Mouse (Mus musculus) liver, embryonic 14.5 days (tissue): Measurements from ENCODE around the gene Gm21974. TPM values are rescaled to one million over a fixed set of nuclear protein-coding genes. Genes with fewer than 3 reads are reported as not detected.

Source experiments
- ATAC-seq: fragments of 200-750 bp; cut with Nextera tagmentation; 2 replicates; pipeline ENCODE4 v1.8.0; 2017; ENCODE audit warnings: moderate number of reproducible peaks, mild to moderate bottlenecking, moderate library complexity; ENCODE audit not compliant: insufficient read depth
- DNase-seq, 3 experiments: peaks; one replicate each; pipeline ENCODE4 v3.0.0-alpha.2; 2012 to 2013; ENCODE audit warnings: low read depth in 3 of 3, low spot score in 3 of 3
- H3K27ac ChIP-seq: fragments of 300-500 bp; sonication (generic); 2 replicates; pipeline ENCODE4 v1.5.1; 2014; ENCODE audit warnings: moderate library complexity, mild to moderate bottlenecking, control low read depth, inconsistent platforms
- H3K27me3 ChIP-seq: fragments of 300-500 bp; sonication (generic); 2 replicates; pipeline ENCODE4 v1.6.1; 2014; ENCODE audit warnings: mild to moderate bottlenecking, low read length, moderate library complexity; ENCODE audit not compliant: control insufficient read depth, insufficient read depth
- H3K36me3 ChIP-seq: fragments of 300-500 bp; sonication (generic); replicated peaks from 2 replicates; pipeline ENCODE4 v1.6.1; 2014; ENCODE audit warnings: low read depth; ENCODE audit not compliant: control insufficient read depth, insufficient read depth
- H3K4me1 ChIP-seq, 2 experiments: fragments of 200-500 bp in 1 of 2; fragments of 300-500 bp in 1 of 2; sonication (generic) in 1 of 2; replicated peaks; 2 replicates each; pipeline ENCODE4 v1.6.1; 2012 to 2014; ENCODE audit warnings: antibody characterized with exemption in 1 of 2, inconsistent platforms in 1 of 2, low read length in 1 of 2; ENCODE audit not compliant: control insufficient read depth in 2 of 2, insufficient read depth in 2 of 2
- H3K4me2 ChIP-seq: fragments of 300-500 bp; sonication (generic); 2 replicates; pipeline ENCODE4 v1.6.1; 2014; ENCODE audit warnings: low read depth, mild to moderate bottlenecking, control low read depth, moderate library complexity
- H3K4me3 ChIP-seq, 2 experiments: fragments of 200-500 bp in 1 of 2; fragments of 300-500 bp in 1 of 2; sonication (generic) in 1 of 2; 2 replicates each; pipeline ENCODE4 v1.5.1; 2012 to 2014; ENCODE audit warnings: low read depth in 2 of 2, low read length in 2 of 2, mild to moderate bottlenecking in 2 of 2, control low read depth in 1 of 2, inconsistent platforms in 1 of 2, moderate library complexity in 1 of 2; ENCODE audit not compliant: insufficient read depth in 1 of 2
- H3K9ac ChIP-seq: fragments of 300-500 bp; sonication (generic); replicated peaks from 2 replicates; pipeline ENCODE4 v1.6.1; 2014; ENCODE audit warnings: mild to moderate bottlenecking, control low read depth, moderate library complexity
- H3K9me3 ChIP-seq: fragments of 300-500 bp; sonication (generic); 2 replicates; pipeline ENCODE4 v1.6.1; 2016; ENCODE audit warnings: low read length, mixed read lengths; ENCODE audit not compliant: control insufficient read depth
- CTCF ChIP-seq: IDR thresholded peaks from 2 replicates; pipeline ENCODE4 v1.5.1; 2016; ENCODE audit warnings: antibody characterized with exemption, low read depth, control low read depth
- EP300 ChIP-seq: IDR thresholded peaks from 2 replicates; pipeline ENCODE4 v1.6.1; 2016; ENCODE audit warnings: antibody characterized with exemption, low read depth
- WGBS: fragments of 180-500 bp; shearing (Covaris S2); extraction: QIAGEN DNeasy Blood & Tissue Kit; methylation state at CpG from one replicate; pipeline ENCODE4 v1.1.7; 2014; ENCODE audit not compliant: insufficient replicate concordance; 5-methylcytosine and 5-hydroxymethylcytosine counted together
- polyA plus RNA-seq, 2 experiments: library from polyadenylated mRNA; depleted of rRNA in 1 of 2; stranded (reverse) in 1 of 2; unstranded in 1 of 2; fragments of >200 nt; fragmentation: Nextera tagmentation in 1 of 2; extraction: Ambion mirVana in 1 of 2; gene quantifications; 2 replicates each; pipeline versions ENCODE4 v1.2.1 to v1.2.3; 2012 to 2014

The Gm21974 gene
- polyA plus RNA-seq, 2 experiments, result not detected

- Histone ChIP-seq H3K9me3 (no peaks in the 10 kb centered on the region), H3K27me3 (no peaks in the 10 kb centered on the region), H3K9ac (no peak overlapping the region), H3K4me3 (no peak overlapping the region), H3K4me1 (peaks cover 0 to 7% of the 10 kb centered on the region in 2 experiments; a peak in 1 of 4 replicates), H3K27ac (no peak overlapping the region), H3K36me3 (no peaks in the 10 kb centered on the region; the same call in 1 of the 2 replicates), H3K4me2 (no peak overlapping the region)
- ATAC-seq (0 out of 2 replicates have a peak, but pooled peaks have one; percentile 14), DNase-seq (no peak)
- TF ChIP-seq EP300 (no peak), CTCF (peak; percentile 47)
- 58% methylated on average over 7 of the region's 7 CpGs for WGBS
These were observed 24.0 kb upstream of the Gm21974 start for GRCm38 (mm10) chr7:127919290-127919689.

GRCm38 (mm10) chr7:127918203-127918602 lies 22.9 kb upstream of the Gm21974 start:
- DNase-seq (no peak), ATAC-seq (no peak)
- H3K9me3 ChIP-seq, result no peaks in the 10 kb centered on the region
- no peak overlapping the region for H3K9ac ChIP-seq
- no peak overlapping the region for H3K4me2 ChIP-seq
- no peak overlapping the region for H3K27ac ChIP-seq
- peaks cover 1 to 8% of the 10 kb centered on the region in 2 experiments; a peak in 3 of 4 replicates for H3K4me1 ChIP-seq
- no peak overlapping the region for H3K4me3 ChIP-seq
- no peaks in the 10 kb centered on the region for H3K27me3 ChIP-seq
- H3K36me3 ChIP-seq, result no peaks in the 10 kb centered on the region; the same call in 1 of the 2 replicates
- peak; percentile 76 for TF ChIP-seq CTCF
- TF ChIP-seq EP300, result no peak
- 46% methylated on average over 3 of the region's 3 CpGs for WGBS

- H3K4me1 ChIP-seq, result peaks cover 10 to 11% of the 10 kb centered on the region in 2 experiments
- no peak overlapping the region for H3K9ac ChIP-seq
- DNase-seq, result no peak
- TF ChIP-seq EP300, result no peak
- TF ChIP-seq CTCF, result no peak
- no peaks in the 10 kb centered on the region for H3K27me3 ChIP-seq
- no peak for ATAC-seq
- H3K4me3 ChIP-seq, result no peak overlapping the region
- no peaks in the 10 kb centered on the region for H3K9me3 ChIP-seq
- no peaks in the 10 kb centered on the region; the same call in 1 of the 2 replicates for H3K36me3 ChIP-seq
- no peak overlapping the region for H3K4me2 ChIP-seq
- no peak overlapping the region for H3K27ac ChIP-seq
- WGBS, result 83% methylated on average over 12 of the region's 12 CpGs
These were observed 20.0 kb upstream of the Gm21974 start for GRCm38 (mm10) chr7:127915293-127915692.

- H3K27me3 ChIP-seq, result no peaks in the 10 kb centered on the region
- no peak for DNase-seq
- peak overlapping the region; percentile 90 for H3K9ac ChIP-seq
- no peak for ATAC-seq
- peak overlapping the region; percentile 94 to 99 for H3K4me3 ChIP-seq
- peaks cover 9% of the 10 kb centered on the region for H3K36me3 ChIP-seq
- no peaks in the 10 kb centered on the region for H3K9me3 ChIP-seq
- peak overlapping the region; percentile 91 for H3K4me2 ChIP-seq
- no peak for TF ChIP-seq CTCF
- TF ChIP-seq EP300, result no peak
- WGBS, result under 1% methylated on average over 4 of the region's 4 CpGs
- peak overlapping the region; percentile 84 for H3K27ac ChIP-seq
- peaks cover 10 to 11% of the 10 kb centered on the region in 2 experiments for H3K4me1 ChIP-seq
These were observed 17.7 kb upstream of the Gm21974 start for GRCm38 (mm10) chr7:127912938-127913337.

GRCm38 (mm10) chr7:127912190-127912871 lies 17.1 kb upstream of the Gm21974 start, which contains the start of gene Kat8:
Kat8 (plus strand) TSS chr7:127912516.
- peaks cover 10 to 11% of the 10 kb centered on the region in 2 experiments for H3K4me1 ChIP-seq
- H3K9me3 ChIP-seq, result no peaks in the 10 kb centered on the region
- TF ChIP-seq CTCF, result no peak
- 0 out of 2 replicates have a peak, but pooled peaks have one; percentile 18 for TF ChIP-seq EP300
- peaks cover 15% of the 10 kb centered on the region for H3K36me3 ChIP-seq
- H3K27me3 ChIP-seq, result no peaks in the 10 kb centered on the region
- peak within 1 kb of the TSS; percentile 84 for H3K27ac ChIP-seq
- H3K9ac ChIP-seq, result peak within 1 kb of the TSS; percentile 90
- DNase-seq, result peak; percentile 88 to 91 (median 88)
- WGBS, result under 1% methylated on average over 40 of the region's 40 CpGs
- H3K4me2 ChIP-seq, result peak within 1 kb of the TSS; percentile 91
- peak within 1 kb of the TSS; percentile 94 to 99 for H3K4me3 ChIP-seq
- peak; percentile 98 for ATAC-seq
